21 mouse cellular contexts compared by ENCODE assay signal in genomic region chr11:32965418-32965817, GRCm38 (mm10).
DNase-seq lines count a peak whose midpoint lies in the region; ATAC-seq and TF ChIP-seq lines count a peak whose summit lies in the region.
"Had no signal": no experiment of that assay in that cellular context is flagged by ENCODE, and none has a peak within 500 bp of the region (broad histone marks: within the 10 kb centered on the region; RNA-seq: fewer than 3 reads in every experiment).

No protein-coding gene starts in this region.

- no peak overlapping the region for H3K9ac ChIP-seq in hindbrain, postnatal 0 days (replicated peaks; ENCODE audit: low read length)
- no peak overlapping the region for H3K9ac ChIP-seq in hindbrain, embryonic 13.5 days
- H3K9ac ChIP-seq: heart, embryonic 13.5 days; limb, embryonic 12.5 days; liver, embryonic 14.5 days had no signal

- 0 out of 2 replicates have a peak, but pooled peaks cover 6% of the 10 kb centered on the region for H3K4me1 ChIP-seq in hindbrain, postnatal 0 days (ENCODE audit: insufficient read depth, low read length)
- peaks cover 8% of the 10 kb centered on the region; the same call in 1 of the 2 replicates for H3K4me1 ChIP-seq in hindbrain, embryonic 13.5 days (replicated peaks)
- no peaks in the 10 kb centered on the region for H3K4me1 ChIP-seq in thymus, adult 2 months (replicated peaks; ENCODE audit: control insufficient read depth, insufficient read depth, low read length)
- H3K4me1 ChIP-seq: heart, embryonic 13.5 days had no signal

- no peak overlapping the region for H3K4me2 ChIP-seq in hindbrain, postnatal 0 days (ENCODE audit: low read depth, low read length)
- no peak overlapping the region for H3K4me2 ChIP-seq in hindbrain, embryonic 13.5 days
- H3K4me2 ChIP-seq: heart, embryonic 13.5 days; limb, embryonic 12.5 days had no signal

- TF ChIP-seq POLR2A in thymus, adult 2 months (IDR thresholded peaks at IDR 0.05; ENCODE audit: control insufficient read depth, extremely low read depth, insufficient read depth, low read length, poor library complexity), result no peak

- no peak for TF ChIP-seq CTCF in hindbrain, postnatal 0 days (IDR thresholded peaks at IDR 0.05; ENCODE audit: low read depth)
- TF ChIP-seq CTCF in thymus, adult 2 months (IDR thresholded peaks at IDR 0.05; ENCODE audit: borderline replicate concordance, control insufficient read depth, extremely low read depth, insufficient read depth, low read length, poor library complexity), result no peak

- WGBS in hindbrain, postnatal 0 days, result 66% methylated on average over 2 of the region's 2 CpGs
- 68% methylated on average over 2 of the region's 2 CpGs for WGBS in hindbrain, embryonic 13.5 days
- 94% methylated on average over 2 of the region's 2 CpGs for WGBS in thymus, adult 2 months

- no peaks in the 10 kb centered on the region for H3K36me3 ChIP-seq in hindbrain, postnatal 0 days (ENCODE audit: insufficient read depth, low read length)
- no peaks in the 10 kb centered on the region for H3K36me3 ChIP-seq in hindbrain, embryonic 13.5 days
- H3K36me3 ChIP-seq in thymus, adult 2 months (ENCODE audit: control insufficient read depth, insufficient read depth, low read length), result no peaks in the 10 kb centered on the region
- H3K36me3 ChIP-seq: embryonic facial prominence, embryonic 10.5 days; heart, embryonic 13.5 days; hindbrain, embryonic 10.5 days; limb, embryonic 12.5 days had no signal

- ATAC-seq in hindbrain, postnatal 0 days, result peak; percentile 36; the same call in 1 of the 2 replicates
- ATAC-seq in hindbrain, embryonic 13.5 days (ENCODE audit: low FRiP score), result no peak
- ATAC-seq in erythroid progenitor cell, adult 5-6 weeks (replicated peaks; ENCODE audit: low FRiP score, poor library complexity, severe bottlenecking), result no peak
- ATAC-seq: intestine, embryonic 16.5 days had no signal

- H3K27ac ChIP-seq in hindbrain, postnatal 0 days, result no peak overlapping the region
- no peak overlapping the region for H3K27ac ChIP-seq in hindbrain, embryonic 13.5 days
- no peak overlapping the region for H3K27ac ChIP-seq in thymus, adult 2 months (ENCODE audit: control insufficient read depth, insufficient read depth, low read length)
- H3K27ac ChIP-seq: embryonic facial prominence, embryonic 10.5 days; heart, embryonic 13.5 days; hindbrain, embryonic 10.5 days; kidney, postnatal 0 days; limb, embryonic 12.5 days; liver, embryonic 14.5 days; stomach, postnatal 0 days had no signal

- DNase-seq in hindbrain, postnatal 0 days (ENCODE audit: low spot score), result peak; percentile 52
- peak; percentile 75 for DNase-seq in Muller cell, postnatal 12 days (ENCODE audit: inconsistent ontology term)
- DNase-seq in adrenal gland, postnatal 36 days, result peak; percentile 32 to 47
- peak; percentile 79 for DNase-seq in cerebellum, adult 9-10 months
- DNase-seq in thymus, adult 2 months, result no peak
- DNase-seq in urinary bladder, adult 18-20 months (ENCODE audit: low spot score in 2 of 2), result no peak
- DNase-seq: gastrocnemius, postnatal 36 days; lung, postnatal 10 days; right cerebral cortex, adult 18-20 months; thymus, postnatal 36 days had no signal

- H3K27me3 ChIP-seq in hindbrain, postnatal 0 days (ENCODE audit: insufficient read depth, low read length), result no peaks in the 10 kb centered on the region
- no peaks in the 10 kb centered on the region for H3K27me3 ChIP-seq in hindbrain, embryonic 13.5 days
- no peaks in the 10 kb centered on the region for H3K27me3 ChIP-seq in thymus, adult 2 months (ENCODE audit: control insufficient read depth, insufficient read depth, low read length)
- H3K27me3 ChIP-seq: limb, embryonic 12.5 days had no signal

- no peaks in the 10 kb centered on the region for H3K9me3 ChIP-seq in hindbrain, postnatal 0 days (ENCODE audit: low read length)
- H3K9me3 ChIP-seq in hindbrain, embryonic 13.5 days, result no peaks in the 10 kb centered on the region
- H3K9me3 ChIP-seq: hindbrain, embryonic 10.5 days had no signal

- no peak overlapping the region for H3K4me3 ChIP-seq in hindbrain, postnatal 0 days (ENCODE audit: low read length)
- H3K4me3 ChIP-seq in hindbrain, embryonic 13.5 days, result no peak overlapping the region
- no peak overlapping the region for H3K4me3 ChIP-seq in thymus, adult 2 months (ENCODE audit: control insufficient read depth, insufficient read depth, low read length)
- H3K4me3 ChIP-seq: embryonic facial prominence, embryonic 10.5 days; erythroblast, embryonic 14.5 days; heart, embryonic 13.5 days; hindbrain, embryonic 10.5 days; limb, embryonic 12.5 days had no signal

Comparison
In these comparisons a context has a peak if more than half of its experiments do, and no peak if none do; other contexts are left out.
1. DNase-seq: peak in hindbrain, postnatal 0 days (single experiment), Muller cell, postnatal 12 days (single experiment), adrenal gland, postnatal 36 days (2 of 2) and cerebellum, adult 9-10 months (single experiment); none in thymus, adult 2 months (single experiment) and urinary bladder, adult 18-20 months (0 of 2).